Comparison of ENCODE assay signal across 17 mouse cellular contexts in the genomic region with DNA sequence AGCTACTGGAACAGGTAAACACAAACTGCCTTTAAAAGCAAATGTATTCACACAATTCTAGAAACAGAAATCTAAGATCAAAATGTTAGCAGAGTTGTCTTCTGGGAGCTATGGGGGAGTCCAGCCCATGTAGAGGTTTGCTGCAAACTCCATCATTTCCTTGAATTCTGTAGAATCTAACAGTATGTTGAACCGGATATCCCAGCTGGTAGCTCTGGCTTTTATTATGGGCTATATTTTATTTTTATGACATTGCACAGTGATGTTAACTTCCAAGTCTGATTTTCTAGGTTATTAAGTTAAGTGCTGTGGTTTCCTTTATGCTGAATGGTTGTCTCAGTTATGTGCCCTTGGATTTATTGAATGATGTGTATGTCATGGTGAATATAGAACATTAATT.
"Had no signal": no experiment of that assay in that cellular context is flagged by ENCODE, and none has a peak within 500 bp of the region (broad histone marks: within the 10 kb centered on the region; RNA-seq: fewer than 3 reads in every experiment).

No protein-coding gene starts in this region.

- H3K36me3 ChIP-seq: lung, embryonic 15.5 days; midbrain, embryonic 13.5 days; midbrain, embryonic 15.5 days; neural tube, embryonic 12.5 days; stomach, embryonic 15.5 days had no signal

- H3K9ac ChIP-seq: lung, embryonic 15.5 days; midbrain, embryonic 13.5 days; midbrain, embryonic 15.5 days; neural tube, embryonic 12.5 days; stomach, embryonic 15.5 days had no signal

- ATAC-seq: lung, postnatal 0 days; midbrain, embryonic 13.5 days; midbrain, embryonic 15.5 days had no signal

- DNase-seq: lung, adult 2 months; lung, postnatal 14 days; lung, postnatal 36 days; right cerebral cortex, postnatal 14 days; thymus, adult 2 months; thymus, postnatal 25 days; thymus, postnatal 4 days had no signal

- H3K9me3 ChIP-seq: lung, embryonic 15.5 days; megakaryocyte, embryonic 14.5 days; midbrain, embryonic 13.5 days; midbrain, embryonic 15.5 days; neural tube, embryonic 12.5 days; stomach, embryonic 15.5 days had no signal

- H3K4me1 ChIP-seq: lung, embryonic 15.5 days; megakaryocyte, embryonic 14.5 days; midbrain, embryonic 15.5 days; neural tube, embryonic 12.5 days; stomach, embryonic 15.5 days had no signal

- H3K27me3 ChIP-seq: lung, embryonic 15.5 days; megakaryocyte, embryonic 14.5 days; midbrain, embryonic 13.5 days; midbrain, embryonic 15.5 days; neural tube, embryonic 12.5 days; stomach, embryonic 15.5 days had no signal

- H3K27ac ChIP-seq: lung, embryonic 15.5 days; macrophage; midbrain, embryonic 13.5 days; midbrain, embryonic 15.5 days; neural tube, embryonic 12.5 days; stomach, embryonic 15.5 days; stomach, postnatal 0 days had no signal

- H3K4me2 ChIP-seq: lung, embryonic 15.5 days; midbrain, embryonic 11.5 days; midbrain, embryonic 13.5 days; midbrain, embryonic 15.5 days; neural tube, embryonic 12.5 days; stomach, embryonic 15.5 days had no signal

- H3K4me3 ChIP-seq: lung, embryonic 15.5 days; megakaryocyte, embryonic 14.5 days; midbrain, embryonic 13.5 days; midbrain, embryonic 15.5 days; neural tube, embryonic 12.5 days; stomach, embryonic 15.5 days had no signal
